Mouse (Mus musculus) lung, embryonic 16.5 days (tissue): ENCODE measurements around the gene Dhx16. TPM values are rescaled to one million over a fixed set of nuclear protein-coding genes. Genes with fewer than 3 reads are reported as not detected.

Experiments
- ATAC-seq: fragments of 200-750 bp; cut with Nextera tagmentation; 2 replicates; pipeline ENCODE4 v1.8.0; 2017; ENCODE audit warnings: low read depth, mild to moderate bottlenecking, moderate library complexity
- H3K27ac ChIP-seq: fragments of 300-500 bp; sonication (generic); 2 replicates; pipeline ENCODE4 v1.5.1; 2014; ENCODE audit warnings: mild to moderate bottlenecking, control low read depth, low read length
- H3K27me3 ChIP-seq: fragments of 300-500 bp; sonication (generic); 2 replicates; pipeline ENCODE4 v1.6.1; 2014; ENCODE audit warnings: low read depth, low read length, mixed read lengths; ENCODE audit not compliant: control insufficient read depth, insufficient read depth
- H3K36me3 ChIP-seq: fragments of 300-500 bp; sonication (generic); 2 replicates; pipeline ENCODE4 v1.6.1; 2014; ENCODE audit warnings: low read length; ENCODE audit not compliant: control insufficient read depth, insufficient read depth
- H3K4me1 ChIP-seq: fragments of 300-500 bp; sonication (generic); replicated peaks from 2 replicates; pipeline ENCODE4 v1.6.1; 2014; ENCODE audit warnings: low read length, mixed read lengths; ENCODE audit not compliant: control insufficient read depth, insufficient read depth
- H3K4me2 ChIP-seq: fragments of 300-500 bp; sonication (generic); 2 replicates; pipeline ENCODE4 v1.6.1; 2014; ENCODE audit warnings: low read depth, low read length, control low read depth
- H3K4me3 ChIP-seq: fragments of 300-500 bp; sonication (generic); 2 replicates; pipeline ENCODE4 v1.5.1; 2014; ENCODE audit warnings: mild to moderate bottlenecking, low read length, control low read depth
- H3K9ac ChIP-seq: fragments of 300-500 bp; sonication (generic); 2 replicates; pipeline ENCODE4 v1.6.1; 2014; ENCODE audit warnings: low read length, control low read depth
- H3K9me3 ChIP-seq: fragments of 300-500 bp; sonication (generic); 2 replicates; pipeline ENCODE4 v1.6.1; 2016; ENCODE audit warnings: low read length; ENCODE audit not compliant: control insufficient read depth
- WGBS: fragments of 180-500 bp; shearing (Covaris S2); extraction: QIAGEN DNeasy Blood & Tissue Kit; methylation state at CpG from one replicate; pipeline ENCODE4 v1.1.7; 2014; 5-methylcytosine and 5-hydroxymethylcytosine counted together
- polyA plus RNA-seq: library from polyadenylated mRNA; unstranded; fragments of >200 nt; fragmentation: Nextera tagmentation; extraction: Ambion mirVana; gene quantifications from 2 replicates; pipeline ENCODE4 v1.2.1, GENCODE M21; 2015

Gene Dhx16
- 40.2 and 42.4 TPM in 2 replicates for polyA plus RNA-seq

DNA sequence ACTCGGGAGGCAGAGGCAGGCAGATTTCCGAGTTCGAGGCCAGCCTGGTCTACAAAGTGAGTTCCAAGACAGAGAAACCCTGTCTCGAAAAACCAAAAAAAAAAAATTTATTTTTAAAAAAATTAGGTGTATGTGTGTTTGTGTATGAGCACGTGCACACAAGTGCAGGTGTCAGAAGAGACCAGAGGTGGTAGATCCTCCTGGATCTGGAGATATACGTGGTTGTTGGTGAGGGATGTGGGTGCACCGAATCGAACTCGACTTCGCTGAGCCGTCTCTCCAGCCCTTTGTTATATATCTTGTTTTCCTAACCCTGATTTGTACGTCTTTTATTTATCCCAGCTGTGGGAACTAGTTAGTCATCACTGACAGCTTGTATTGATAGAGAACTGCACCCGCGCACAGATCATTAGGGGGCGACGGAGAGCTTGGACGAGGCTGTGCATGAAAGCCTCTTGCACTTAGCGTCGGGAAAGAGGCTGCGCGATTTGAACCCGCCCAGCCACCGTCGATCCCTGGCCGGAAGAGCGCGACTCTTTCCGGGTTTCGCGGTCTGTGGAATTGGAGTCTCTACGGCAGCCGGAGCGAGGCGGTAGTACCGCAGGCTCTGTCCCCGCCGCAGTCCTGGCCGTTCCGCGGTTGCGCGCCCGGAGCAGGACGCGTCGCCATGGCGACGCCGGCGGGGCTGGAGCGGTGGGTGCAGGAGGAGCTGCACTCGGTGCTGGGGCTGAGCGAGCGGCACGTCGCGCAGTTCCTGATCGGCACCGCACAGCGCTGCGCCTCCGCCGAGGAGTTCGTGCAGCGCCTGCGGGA lies at the start of gene Dhx16:
Dhx16 (plus strand) TSS at position 575 of the 813 bp plus-strand sequence.
- peak; percentile 94 for ATAC-seq
- peak within 1 kb of the TSS; percentile 78 for H3K4me2 ChIP-seq
- peaks cover 36% of the 10 kb centered on the region for H3K36me3 ChIP-seq
- peak within 1 kb of the TSS; percentile 49; the same call in 1 of the 2 replicates for H3K27ac ChIP-seq
- peak within 1 kb of the TSS; percentile 95 for H3K4me3 ChIP-seq
- no peaks in the 10 kb centered on the region for H3K9me3 ChIP-seq
- peaks cover 11% of the 10 kb centered on the region; the same call in 1 of the 2 replicates for H3K4me1 ChIP-seq
- H3K9ac ChIP-seq: peak within 1 kb of the TSS; percentile 89
- WGBS: 6% methylated on average over 62 of the region's 66 CpGs
- H3K27me3 ChIP-seq: no peaks in the 10 kb centered on the region

DNA sequence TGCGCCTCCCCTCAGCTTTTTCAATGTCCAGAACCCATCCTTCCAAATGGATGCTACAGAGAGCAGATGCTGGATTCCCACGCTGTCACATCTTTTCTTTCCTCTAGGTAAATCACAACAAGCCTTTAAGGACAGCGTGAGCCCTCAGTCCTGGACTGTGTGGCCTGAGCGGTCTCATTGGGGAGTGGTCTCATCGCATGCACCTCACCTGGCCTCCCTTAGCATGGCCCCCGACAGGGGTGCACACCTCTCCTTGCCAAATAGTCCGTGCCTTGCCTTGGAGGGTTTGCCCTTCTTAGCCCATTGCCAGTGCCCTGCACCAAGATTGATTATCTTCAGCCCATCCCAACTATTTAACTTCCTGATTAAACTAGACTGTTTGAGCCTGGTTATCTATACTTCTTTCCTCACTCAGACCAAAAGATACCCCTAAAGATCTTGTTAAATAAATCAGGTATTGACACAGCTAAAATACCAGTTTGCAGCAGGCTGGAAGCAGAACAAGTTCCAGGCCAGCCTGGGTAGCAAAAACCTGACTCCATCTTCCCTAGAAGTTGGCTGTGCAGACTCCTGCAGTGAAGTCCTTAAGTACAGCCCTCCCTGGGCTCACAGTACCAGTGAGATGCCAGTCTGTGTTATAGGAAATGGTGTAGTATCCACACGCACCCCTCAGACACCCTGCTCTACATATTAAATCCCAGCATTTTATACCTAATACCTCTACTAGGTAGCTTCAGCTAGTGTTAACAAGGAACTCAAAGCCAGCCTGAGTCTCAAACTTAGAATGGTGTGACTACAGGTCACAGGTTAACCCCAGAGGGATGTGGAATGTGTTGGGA lies 47.0 kb upstream of the Dhx16 start:
- no peak overlapping the region for H3K4me2 ChIP-seq
- H3K36me3 ChIP-seq: peaks cover 56% of the 10 kb centered on the region
- 54% methylated on average over 8 of the region's 8 CpGs for WGBS
- no peak for ATAC-seq
- H3K27me3 ChIP-seq: no peaks in the 10 kb centered on the region
- no peak overlapping the region for H3K27ac ChIP-seq
- no peak overlapping the region for H3K4me3 ChIP-seq
- H3K9ac ChIP-seq: no peak overlapping the region
- peaks cover 37% of the 10 kb centered on the region for H3K4me1 ChIP-seq
- no peaks in the 10 kb centered on the region for H3K9me3 ChIP-seq

DNA sequence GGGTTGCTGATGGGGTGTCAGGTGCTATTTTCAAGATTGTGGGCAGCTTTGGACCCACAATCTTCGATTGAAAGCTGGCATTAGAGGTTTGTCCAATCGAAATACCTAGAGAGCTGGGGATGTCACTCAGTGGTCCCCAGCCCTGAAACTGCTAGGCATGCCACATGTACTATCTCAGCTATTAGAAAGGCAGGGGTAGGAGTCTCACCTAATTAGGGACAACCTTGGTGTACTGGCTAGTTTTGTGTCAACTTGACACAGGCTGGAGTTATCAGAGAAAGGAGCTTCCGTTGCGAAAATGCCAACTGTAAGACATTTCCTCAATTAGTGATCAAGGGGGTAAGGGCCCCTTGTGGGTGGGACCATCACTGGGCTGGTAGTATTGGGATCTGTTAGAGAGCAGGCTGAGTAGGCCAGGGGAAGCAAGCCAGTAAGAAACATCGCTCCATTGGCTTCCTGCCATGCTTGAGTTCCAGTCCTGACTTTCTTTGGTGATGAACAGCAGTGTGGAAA lies 46.3 kb upstream of the Dhx16 start:
- H3K4me2 ChIP-seq: no peak overlapping the region
- H3K4me1 ChIP-seq: peaks cover 37% of the 10 kb centered on the region
- no peak overlapping the region for H3K27ac ChIP-seq
- no peak for ATAC-seq
- H3K4me3 ChIP-seq: no peak overlapping the region
- no peak overlapping the region for H3K9ac ChIP-seq
- H3K27me3 ChIP-seq: no peaks in the 10 kb centered on the region
- WGBS: 23% methylated on average over 5 of the region's 5 CpGs
- no peaks in the 10 kb centered on the region for H3K9me3 ChIP-seq
- H3K36me3 ChIP-seq: peaks cover 51% of the 10 kb centered on the region

DNA sequence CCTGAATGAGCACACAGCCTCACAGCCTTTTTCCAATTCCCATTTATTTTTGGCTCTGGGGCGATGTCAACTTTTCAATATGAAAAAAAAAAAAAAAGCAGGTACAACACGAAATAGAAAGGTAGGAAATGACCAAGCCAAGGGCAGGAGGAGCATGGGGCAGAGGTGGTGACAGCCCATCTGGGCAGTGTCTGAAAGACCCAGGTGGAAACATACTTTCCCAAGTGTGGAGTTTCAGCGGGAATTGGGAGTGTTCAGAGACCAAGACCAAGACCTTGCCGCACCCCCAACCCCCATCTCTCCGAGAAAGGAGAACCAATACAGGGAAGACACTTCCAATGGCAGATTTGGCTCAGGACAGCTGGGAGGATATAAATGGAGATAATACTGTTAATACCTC lies 45.7 kb upstream of the Dhx16 start:
- H3K4me2 ChIP-seq: no peak overlapping the region
- H3K27ac ChIP-seq: no peak overlapping the region
- no peak overlapping the region for H3K4me3 ChIP-seq
- no peak overlapping the region for H3K9ac ChIP-seq
- 50% methylated on average over 5 of the region's 5 CpGs for WGBS
- peaks cover 51% of the 10 kb centered on the region for H3K36me3 ChIP-seq
- ATAC-seq: no peak
- H3K27me3 ChIP-seq: no peaks in the 10 kb centered on the region
- no peaks in the 10 kb centered on the region for H3K9me3 ChIP-seq
- peaks cover 37% of the 10 kb centered on the region for H3K4me1 ChIP-seq

DNA sequence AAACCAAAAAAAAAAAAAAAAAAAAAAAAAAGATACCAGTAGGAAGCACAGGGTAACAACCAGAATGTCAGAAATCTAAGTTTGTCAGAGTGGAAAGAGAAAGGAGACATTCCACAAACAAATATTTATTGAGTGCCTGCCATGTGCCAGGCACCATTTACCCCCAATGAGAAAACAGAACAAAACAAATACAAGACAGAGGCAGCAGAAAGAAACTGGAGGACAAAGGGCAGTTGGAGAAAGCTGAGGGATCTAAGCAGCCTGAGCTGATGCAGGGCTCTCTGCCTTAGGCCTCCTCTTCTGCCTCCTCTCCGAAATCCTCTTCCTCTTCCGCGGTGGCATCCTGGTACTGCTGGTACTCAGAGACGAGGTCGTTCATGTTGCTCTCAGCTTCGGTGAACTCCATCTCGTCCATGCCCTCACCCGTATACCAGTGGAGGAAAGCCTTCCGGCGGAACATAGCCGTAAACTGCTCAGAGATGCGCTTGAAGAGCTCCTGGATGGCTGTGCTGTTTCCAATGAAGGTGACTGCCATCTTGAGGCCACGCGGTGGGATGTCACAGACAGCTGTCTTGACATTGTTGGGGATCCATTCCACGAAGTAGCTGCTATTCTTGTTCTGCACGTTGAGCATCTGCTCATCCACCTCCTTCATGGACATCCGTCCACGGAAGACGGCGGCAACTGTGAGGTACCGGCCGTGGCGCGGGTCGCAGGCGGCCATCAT lies 44.8 kb upstream of the Dhx16 start:
- peak overlapping the region; percentile 86 for H3K4me2 ChIP-seq
- H3K4me3 ChIP-seq: peak overlapping the region; percentile 90
- H3K9me3 ChIP-seq: no peaks in the 10 kb centered on the region
- H3K4me1 ChIP-seq: peaks cover 41% of the 10 kb centered on the region
- H3K27me3 ChIP-seq: no peaks in the 10 kb centered on the region
- peaks cover 51% of the 10 kb centered on the region for H3K36me3 ChIP-seq
- ATAC-seq: no peak
- WGBS: 57% methylated on average over 26 of the region's 26 CpGs
- peak overlapping the region; percentile 46 for H3K9ac ChIP-seq
- H3K27ac ChIP-seq: no peak overlapping the region

DNA sequence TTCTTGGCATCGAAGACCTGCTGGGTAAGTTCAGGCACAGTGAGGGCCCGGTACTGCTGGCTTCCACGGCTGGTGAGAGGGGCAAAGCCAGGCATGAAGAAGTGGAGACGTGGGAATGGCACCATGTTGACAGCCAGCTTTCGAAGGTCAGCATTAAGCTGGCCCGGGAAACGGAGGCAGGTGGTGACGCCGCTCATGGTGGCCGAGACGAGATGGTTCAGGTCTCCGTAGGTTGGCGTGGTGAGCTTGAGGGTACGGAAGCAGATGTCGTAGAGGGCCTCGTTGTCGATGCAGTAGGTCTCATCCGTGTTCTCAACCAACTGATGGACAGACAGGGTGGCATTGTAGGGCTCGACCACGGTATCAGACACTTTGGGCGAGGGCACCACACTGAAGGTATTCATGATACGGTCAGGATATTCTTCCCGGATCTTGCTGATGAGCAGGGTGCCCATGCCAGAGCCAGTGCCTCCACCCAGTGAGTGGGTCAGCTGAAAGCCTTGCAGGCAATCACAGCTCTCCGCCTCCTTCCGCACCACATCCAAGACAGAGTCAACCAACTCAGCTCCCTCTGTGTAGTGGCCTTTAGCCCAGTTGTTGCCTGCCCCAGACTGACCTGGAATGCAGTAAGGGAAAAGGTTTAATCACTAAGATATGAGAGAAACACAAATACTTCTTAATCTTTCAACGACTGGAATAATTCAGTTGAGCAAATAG lies 44.0 kb upstream of the Dhx16 start:
- Histone ChIP-seq H3K36me3 (peaks cover 51% of the 10 kb centered on the region), H3K4me1 (peaks cover 33% of the 10 kb centered on the region), H3K4me2 (peak overlapping the region; percentile 86), H3K27me3 (no peaks in the 10 kb centered on the region), H3K27ac (no peak overlapping the region), H3K9ac (peak overlapping the region; percentile 82), H3K4me3 (peak overlapping the region; percentile 90), H3K9me3 (no peaks in the 10 kb centered on the region)
- WGBS: 52% methylated on average over 26 of the region's 26 CpGs
- ATAC-seq: no peak

DNA sequence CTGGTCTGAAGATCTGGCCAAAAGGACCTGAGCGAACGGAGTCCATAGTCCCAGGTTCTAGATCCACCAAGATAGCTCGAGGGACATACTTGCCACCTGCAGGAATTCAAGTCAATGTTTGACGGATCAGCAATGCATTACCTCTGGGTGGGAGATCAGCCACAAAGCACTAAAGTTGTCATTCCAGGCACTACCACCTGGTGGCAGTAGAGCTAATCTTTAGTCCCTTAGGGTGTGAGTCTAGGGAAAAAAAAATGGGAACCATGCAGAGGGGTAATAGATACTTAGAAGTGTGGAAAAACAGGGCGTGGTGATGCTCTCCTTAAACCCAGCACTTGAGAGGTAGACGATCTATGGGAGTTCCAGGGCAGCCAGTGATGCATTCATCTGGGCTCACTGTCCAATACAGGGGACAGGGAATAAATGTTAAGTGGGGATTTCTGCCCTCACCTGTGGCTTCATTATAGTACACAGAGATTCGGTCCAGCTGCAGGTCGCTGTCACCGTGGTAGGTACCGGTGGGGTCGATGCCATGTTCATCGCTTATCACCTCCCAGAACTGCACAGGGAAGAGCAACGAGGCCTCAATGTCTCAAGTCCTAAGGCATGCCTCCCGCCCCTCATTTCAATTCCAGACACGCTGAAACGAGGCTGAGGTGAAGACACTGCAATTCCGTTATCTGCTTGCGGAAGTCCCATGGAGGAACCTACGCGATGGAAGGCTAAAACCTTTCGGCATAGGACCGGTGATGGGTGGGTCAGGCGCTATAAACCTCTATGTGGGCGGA lies 43.2 kb upstream of the Dhx16 start:
- no peak for ATAC-seq
- Histone ChIP-seq H3K27ac (peak overlapping the region; percentile 100), H3K4me2 (peak overlapping the region; percentile 86), H3K4me3 (peak overlapping the region; percentile 90), H3K4me1 (peaks cover 33% of the 10 kb centered on the region), H3K9ac (peak overlapping the region; percentile 82), H3K36me3 (peaks cover 48% of the 10 kb centered on the region), H3K9me3 (no peaks in the 10 kb centered on the region), H3K27me3 (no peaks in the 10 kb centered on the region)
- WGBS: 5% methylated on average over 24 of the region's 24 CpGs

DNA sequence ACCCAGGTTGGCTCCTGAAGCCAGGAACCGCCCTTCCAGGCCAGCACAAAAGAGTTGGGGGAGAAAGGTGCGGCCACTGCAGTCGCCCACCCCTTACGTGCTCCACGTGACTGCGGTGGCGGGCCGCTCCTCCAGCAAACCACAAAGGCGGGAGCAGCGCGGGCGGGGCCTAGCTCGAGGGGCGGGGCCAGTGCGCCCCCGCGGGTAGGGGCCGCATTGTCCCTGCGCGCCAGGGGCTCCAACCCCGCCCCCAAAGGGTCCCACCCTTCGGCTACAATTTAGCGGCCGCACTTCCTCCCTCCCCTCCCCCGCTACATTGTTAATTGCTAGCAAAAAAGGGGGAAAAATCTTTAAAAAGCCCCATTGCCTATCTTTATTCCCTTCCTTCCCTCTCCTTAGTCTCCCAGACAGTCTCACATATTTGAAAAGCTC lies 42.6 kb upstream of the Dhx16 start:
- WGBS: under 1% methylated on average over 25 of the region's 25 CpGs
- Histone ChIP-seq H3K4me3 (peak overlapping the region; percentile 90), H3K9me3 (no peaks in the 10 kb centered on the region), H3K4me1 (peaks cover 33% of the 10 kb centered on the region), H3K36me3 (peaks cover 45% of the 10 kb centered on the region), H3K27me3 (no peaks in the 10 kb centered on the region), H3K27ac (peak overlapping the region; percentile 100), H3K4me2 (peak overlapping the region; percentile 86), H3K9ac (peak overlapping the region; percentile 82)
- peak; percentile 53 for ATAC-seq
